Mouse (Mus musculus): ENCODE results near the gene Stat5a. TPM values are rescaled to one million over a fixed set of nuclear protein-coding genes. Genes with fewer than 3 reads are reported as not detected.

Stat5a gene
- polyA plus RNA-seq, 1 experiment from 2014 or later, result 5.5 TPM

- no peak overlapping the region for H3K27ac ChIP-seq
- H3K4me1 ChIP-seq, result no peaks in the 10 kb centered on the region
- no peak overlapping the region for H3K4me2 ChIP-seq (replicated peaks)
- ATAC-seq (ENCODE audit: insufficient number of reproducible peaks, insufficient read depth, low FRiP score, low TSS enrichment), result no peak
- no peak overlapping the region for H3K4me3 ChIP-seq
- H3K9me3 ChIP-seq, result no peaks in the 10 kb centered on the region
- H3K9ac ChIP-seq, result no peak overlapping the region
- H3K36me3 ChIP-seq, result peaks cover 48% of the 10 kb centered on the region
- WGBS, result 69% methylated on average over 1 of the region's 1 CpGs
- H3K27me3 ChIP-seq, result no peaks in the 10 kb centered on the region
Observed at GRCm38 (mm10) chr11:100905929-100906328, 46.8 kb downstream of the Stat5a start.

GRCm38 (mm10) chr11:100906885-100907284, 47.7 kb downstream of the Stat5a start:
- ATAC-seq (ENCODE audit: insufficient number of reproducible peaks, insufficient read depth, low FRiP score, low TSS enrichment), result no peak
- no peaks in the 10 kb centered on the region for H3K27me3 ChIP-seq
- H3K4me2 ChIP-seq (replicated peaks), result no peak overlapping the region
- peaks cover 40% of the 10 kb centered on the region for H3K36me3 ChIP-seq
- no peaks in the 10 kb centered on the region for H3K9me3 ChIP-seq
- no peak overlapping the region for H3K9ac ChIP-seq
- 84% methylated on average over 4 of the region's 4 CpGs for WGBS
- no peak overlapping the region for H3K4me3 ChIP-seq
- no peak overlapping the region for H3K27ac ChIP-seq
- H3K4me1 ChIP-seq, result no peaks in the 10 kb centered on the region

- Histone ChIP-seq H3K4me1 (no peaks in the 10 kb centered on the region), H3K9me3 (no peaks in the 10 kb centered on the region), H3K4me2 (replicated peaks) (no peak overlapping the region), H3K27ac (no peak overlapping the region), H3K36me3 (peaks cover 30% of the 10 kb centered on the region), H3K9ac (no peak overlapping the region), H3K27me3 (no peaks in the 10 kb centered on the region), H3K4me3 (no peak overlapping the region)
- no peak for ATAC-seq (ENCODE audit: insufficient number of reproducible peaks, insufficient read depth, low FRiP score, low TSS enrichment)
- 78% methylated on average over 2 of the region's 2 CpGs for WGBS
Observed at GRCm38 (mm10) chr11:100908112-100908511, 49.0 kb downstream of the Stat5a start.

- Histone ChIP-seq H3K27ac (no peak overlapping the region), H3K9me3 (no peaks in the 10 kb centered on the region), H3K27me3 (no peaks in the 10 kb centered on the region), H3K36me3 (peaks cover 26% of the 10 kb centered on the region), H3K4me2 (replicated peaks) (no peak overlapping the region), H3K9ac (no peak overlapping the region), H3K4me3 (no peak overlapping the region), H3K4me1 (no peaks in the 10 kb centered on the region)
- 88% methylated on average over 9 of the region's 9 CpGs for WGBS
- ATAC-seq (ENCODE audit: insufficient number of reproducible peaks, insufficient read depth, low FRiP score, low TSS enrichment), result no peak
Observed at GRCm38 (mm10) chr11:100908567-100908966, 49.4 kb downstream of the Stat5a start.

GRCm38 (mm10) chr11:100912401-100913155, 53.4 kb downstream of the Stat5a start:
- H3K4me2 ChIP-seq (replicated peaks), result no peak overlapping the region
- no peak for ATAC-seq (ENCODE audit: insufficient number of reproducible peaks, insufficient read depth, low FRiP score, low TSS enrichment)
- H3K9ac ChIP-seq, result no peak overlapping the region
- H3K4me3 ChIP-seq, result no peak overlapping the region
- H3K36me3 ChIP-seq, result peaks cover 9% of the 10 kb centered on the region; the same call in 1 of the 2 replicates
- H3K27ac ChIP-seq, result no peak overlapping the region
- H3K9me3 ChIP-seq, result no peaks in the 10 kb centered on the region
- WGBS, result 86% methylated on average over 17 of the region's 17 CpGs
- no peaks in the 10 kb centered on the region for H3K4me1 ChIP-seq
- no peaks in the 10 kb centered on the region for H3K27me3 ChIP-seq

GRCm38 (mm10) chr11:100914415-100914814, 55.3 kb downstream of the Stat5a start:
- Histone ChIP-seq H3K4me3 (no peak overlapping the region), H3K36me3 (no peaks in the 10 kb centered on the region), H3K27ac (no peak overlapping the region), H3K27me3 (no peaks in the 10 kb centered on the region), H3K9me3 (no peaks in the 10 kb centered on the region), H3K4me2 (replicated peaks) (no peak overlapping the region), H3K4me1 (no peaks in the 10 kb centered on the region), H3K9ac (no peak overlapping the region)
- ATAC-seq (ENCODE audit: insufficient number of reproducible peaks, insufficient read depth, low FRiP score, low TSS enrichment), result no peak
- WGBS, result 77% methylated on average over 5 of the region's 5 CpGs

GRCm38 (mm10) chr11:100915063-100915462, 55.9 kb downstream of the Stat5a start:
- Histone ChIP-seq H3K4me1 (no peaks in the 10 kb centered on the region), H3K9ac (no peak overlapping the region), H3K4me3 (no peak overlapping the region), H3K27me3 (no peaks in the 10 kb centered on the region), H3K27ac (no peak overlapping the region), H3K9me3 (no peaks in the 10 kb centered on the region), H3K4me2 (replicated peaks) (no peak overlapping the region), H3K36me3 (no peaks in the 10 kb centered on the region)
- 93% methylated on average over 3 of the region's 3 CpGs for WGBS
- ATAC-seq (ENCODE audit: insufficient number of reproducible peaks, insufficient read depth, low FRiP score, low TSS enrichment), result no peak

- H3K27ac ChIP-seq, result no peak overlapping the region
- no peak overlapping the region for H3K4me3 ChIP-seq
- no peak for ATAC-seq (ENCODE audit: insufficient number of reproducible peaks, insufficient read depth, low FRiP score, low TSS enrichment)
- H3K9ac ChIP-seq, result no peak overlapping the region
- H3K4me2 ChIP-seq (replicated peaks), result no peak overlapping the region
- no peaks in the 10 kb centered on the region for H3K27me3 ChIP-seq
- WGBS, result 92% methylated on average over 4 of the region's 4 CpGs
- no peaks in the 10 kb centered on the region for H3K9me3 ChIP-seq
- H3K4me1 ChIP-seq, result no peaks in the 10 kb centered on the region
- H3K36me3 ChIP-seq, result no peaks in the 10 kb centered on the region
Observed at GRCm38 (mm10) chr11:100916432-100916971, 57.4 kb downstream of the Stat5a start.

- H3K4me3 ChIP-seq, result no peak overlapping the region
- no peak overlapping the region for H3K9ac ChIP-seq
- no peak for ATAC-seq (ENCODE audit: insufficient number of reproducible peaks, insufficient read depth, low FRiP score, low TSS enrichment)
- H3K36me3 ChIP-seq, result no peaks in the 10 kb centered on the region
- WGBS, result 94% methylated on average over 5 of the region's 5 CpGs
- H3K4me2 ChIP-seq (replicated peaks), result no peak overlapping the region
- H3K27me3 ChIP-seq, result no peaks in the 10 kb centered on the region
- no peaks in the 10 kb centered on the region for H3K4me1 ChIP-seq
- H3K9me3 ChIP-seq, result no peaks in the 10 kb centered on the region
- no peak overlapping the region for H3K27ac ChIP-seq
Observed at GRCm38 (mm10) chr11:100918007-100918406, 58.9 kb downstream of the Stat5a start.

- H3K36me3 ChIP-seq, result no peaks in the 10 kb centered on the region
- H3K9me3 ChIP-seq, result no peaks in the 10 kb centered on the region
- H3K27me3 ChIP-seq, result no peaks in the 10 kb centered on the region
- H3K27ac ChIP-seq, result no peak overlapping the region
- H3K4me3 ChIP-seq, result no peak overlapping the region
- WGBS, result 91% methylated on average over 4 of the region's 4 CpGs
- H3K4me2 ChIP-seq (replicated peaks), result no peak overlapping the region
- no peaks in the 10 kb centered on the region for H3K4me1 ChIP-seq
- H3K9ac ChIP-seq, result no peak overlapping the region
- ATAC-seq (ENCODE audit: insufficient number of reproducible peaks, insufficient read depth, low FRiP score, low TSS enrichment), result no peak
Observed at GRCm38 (mm10) chr11:100920887-100921624, 61.9 kb downstream of the Stat5a start.

- H3K36me3 ChIP-seq, result no peaks in the 10 kb centered on the region
- no peak overlapping the region for H3K9ac ChIP-seq
- WGBS, result 89% methylated on average over 1 of the region's 1 CpGs
- no peak overlapping the region for H3K27ac ChIP-seq
- no peaks in the 10 kb centered on the region for H3K9me3 ChIP-seq
- H3K4me3 ChIP-seq, result no peak overlapping the region
- no peak for ATAC-seq (ENCODE audit: insufficient number of reproducible peaks, insufficient read depth, low FRiP score, low TSS enrichment)
- no peak overlapping the region for H3K4me2 ChIP-seq (replicated peaks)
- no peaks in the 10 kb centered on the region for H3K27me3 ChIP-seq
- no peaks in the 10 kb centered on the region for H3K4me1 ChIP-seq
Observed at GRCm38 (mm10) chr11:100924386-100924919, 65.3 kb downstream of the Stat5a start.

- WGBS, result 83% methylated on average over 3 of the region's 3 CpGs
- Histone ChIP-seq H3K36me3 (no peaks in the 10 kb centered on the region), H3K4me3 (no peak overlapping the region), H3K9me3 (no peaks in the 10 kb centered on the region), H3K27me3 (no peaks in the 10 kb centered on the region), H3K4me2 (replicated peaks) (no peak overlapping the region), H3K27ac (no peak overlapping the region), H3K4me1 (no peaks in the 10 kb centered on the region), H3K9ac (no peak overlapping the region)
- ATAC-seq (ENCODE audit: insufficient number of reproducible peaks, insufficient read depth, low FRiP score, low TSS enrichment), result no peak
Observed at GRCm38 (mm10) chr11:100927386-100927785, 68.2 kb downstream of the Stat5a start.
